Mouse (Mus musculus) central nervous system, embryonic 18 days (tissue): ENCODE data around the gene Mpp5. TPM values are rescaled to one million over a fixed set of nuclear protein-coding genes. Genes with fewer than 3 reads are reported as not detected.

Source experiments
- polyA plus RNA-seq: library from polyadenylated mRNA; depleted of rRNA; stranded (reverse); fragments of >200 nt; gene quantifications from 2 replicates; pipeline ENCODE4 v1.2.3, GENCODE M21; 2012; rRNA removed

Mpp5 gene
- polyA plus RNA-seq = 6.1 and 7.2 TPM in 2 replicates

GRCm38 (mm10) chr12:78748557-78749377 lies at the start of gene Mpp5:
TSS of gene Mpp5 (plus strand) at chr12:78748907.

GRCm38 (mm10) chr12:78861496-78862253 lies 113.0 kb downstream of the Mpp5 start, which contains the start of the genes Atp6v1d and Eif2s1:
TSS of gene Atp6v1d (minus strand) at chr12:78861638.
TSS of gene Eif2s1 (plus strand) at chr12:78861819.

Other genes with a start within 250 kb of the Mpp5 start
- gene Fam71d, start 57.4 kb upstream of the Mpp5 start, polyA plus RNA-seq = 0.44 and 0.64 TPM in 2 replicates
- gene Atp6v1d, start 112.7 kb downstream of the Mpp5 start, polyA plus RNA-seq = 86.9 and 94.2 TPM in 2 replicates
- gene Eif2s1, start 112.9 kb downstream of the Mpp5 start, polyA plus RNA-seq = 46.4 and 53.1 TPM in 2 replicates
- 1.6 and 1.8 TPM in 2 replicates for gene Plek2, start 158.1 kb downstream of the Mpp5 start, polyA plus RNA-seq